Mouse (Mus musculus): ENCODE results near the gene Pou2f1.

Pou2f1 gene

GRCm38 (mm10) chr1:166002520-166003155 is at the start of gene Pou2f1:
TSS of gene Pou2f1 (minus strand) at chr1:166002678.
- peak; percentile 97 for DNase-seq (ENCODE audit: low read depth, low spot score)

GRCm38 (mm10) chr1:166049046-166049827 is 46.8 kb upstream of the Pou2f1 start:
- DNase-seq (ENCODE audit: low read depth, low spot score), result no peak

- no peak for DNase-seq (ENCODE audit: low read depth, low spot score)
These were observed 45.9 kb upstream of the Pou2f1 start for GRCm38 (mm10) chr1:166048230-166048911.

- DNase-seq (ENCODE audit: low read depth, low spot score), result no peak
These were observed 45.2 kb upstream of the Pou2f1 start for GRCm38 (mm10) chr1:166047505-166048170.

- DNase-seq (ENCODE audit: low read depth, low spot score), result no peak
These were observed 43.4 kb upstream of the Pou2f1 start for GRCm38 (mm10) chr1:166045894-166046197.

GRCm38 (mm10) chr1:166045060-166045893 is 42.8 kb upstream of the Pou2f1 start:
- no peak for DNase-seq (ENCODE audit: low read depth, low spot score)

GRCm38 (mm10) chr1:166043451-166044149 is 41.1 kb upstream of the Pou2f1 start:
- peak; percentile 52 for DNase-seq (ENCODE audit: low read depth, low spot score)

GRCm38 (mm10) chr1:166041501-166041900 is 39.0 kb upstream of the Pou2f1 start:
- no peak for DNase-seq (ENCODE audit: low read depth, low spot score)

- DNase-seq (ENCODE audit: low read depth, low spot score), result no peak
These were observed 36.4 kb upstream of the Pou2f1 start for GRCm38 (mm10) chr1:166038731-166039332.

GRCm38 (mm10) chr1:166035045-166035444 is 32.6 kb upstream of the Pou2f1 start:
- DNase-seq (ENCODE audit: low read depth, low spot score), result no peak

- DNase-seq (ENCODE audit: low read depth, low spot score), result no peak
These were observed 29.4 kb upstream of the Pou2f1 start for GRCm38 (mm10) chr1:166031673-166032547.

- DNase-seq (ENCODE audit: low read depth, low spot score), result no peak
These were observed 21.5 kb upstream of the Pou2f1 start for GRCm38 (mm10) chr1:166023981-166024380.

- no peak for DNase-seq (ENCODE audit: low read depth, low spot score)
These were observed 14.7 kb upstream of the Pou2f1 start for GRCm38 (mm10) chr1:166017203-166017602.

- no peak for DNase-seq (ENCODE audit: low read depth, low spot score)
These were observed 13.8 kb upstream of the Pou2f1 start for GRCm38 (mm10) chr1:166016306-166016705.

GRCm38 (mm10) chr1:166014530-166014929 is 12.1 kb upstream of the Pou2f1 start:
- no peak for DNase-seq (ENCODE audit: low read depth, low spot score)

GRCm38 (mm10) chr1:166010106-166010505 is 7.6 kb upstream of the Pou2f1 start:
- DNase-seq (ENCODE audit: low read depth, low spot score), result no peak

GRCm38 (mm10) chr1:166008634-166009350 is 6.3 kb upstream of the Pou2f1 start:
- DNase-seq (ENCODE audit: low read depth, low spot score), result no peak

- DNase-seq (ENCODE audit: low read depth, low spot score), result no peak
These were observed 4.5 kb upstream of the Pou2f1 start for GRCm38 (mm10) chr1:166007026-166007425.
